Mouse (Mus musculus): ENCODE data around the gene Sik3.

DNA sequence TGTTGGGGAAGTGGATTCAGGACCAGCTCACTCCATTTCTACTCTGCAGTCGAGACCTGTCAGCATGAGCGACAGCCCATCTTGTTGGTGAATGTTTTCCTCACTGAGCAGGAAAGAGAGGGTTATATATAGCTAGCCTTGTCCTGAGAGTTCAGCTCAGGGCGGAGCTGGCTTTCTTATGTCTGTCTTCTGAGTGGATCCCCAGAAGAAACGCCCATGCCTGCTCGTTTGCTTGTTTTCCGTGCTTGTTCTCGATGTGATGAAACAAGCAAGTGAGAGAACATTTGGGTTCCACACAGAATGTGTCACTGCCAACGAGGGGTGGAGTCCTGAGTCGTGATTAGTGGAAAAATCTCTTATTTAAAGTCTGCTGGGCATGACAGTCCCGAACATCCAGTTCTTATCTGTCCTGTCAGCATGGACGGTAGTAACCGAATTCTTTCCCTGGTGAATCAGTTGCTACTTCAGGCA is 184.1 kb downstream of the Sik3 start:
- TF ChIP-seq CTCF (IDR thresholded peaks at IDR 0.05; ENCODE audit: insufficient read depth, low read length) (no peak), POLR2A (IDR thresholded peaks at IDR 0.05; ENCODE audit: borderline replicate concordance, extremely low read depth, low read depth, low read length) (peak; percentile 33; the same call in 1 of the 2 replicates)

All from lung, adult 2 months (tissue).